Mouse (Mus musculus): Measurements from ENCODE around the gene Gm20481.
"Not testable (repeated sequence)": the region's sequence is repeated elsewhere in the genome, so short reads cannot be mapped to it uniquely, and the experiment has no call there.

Gene Gm20481

DNA sequence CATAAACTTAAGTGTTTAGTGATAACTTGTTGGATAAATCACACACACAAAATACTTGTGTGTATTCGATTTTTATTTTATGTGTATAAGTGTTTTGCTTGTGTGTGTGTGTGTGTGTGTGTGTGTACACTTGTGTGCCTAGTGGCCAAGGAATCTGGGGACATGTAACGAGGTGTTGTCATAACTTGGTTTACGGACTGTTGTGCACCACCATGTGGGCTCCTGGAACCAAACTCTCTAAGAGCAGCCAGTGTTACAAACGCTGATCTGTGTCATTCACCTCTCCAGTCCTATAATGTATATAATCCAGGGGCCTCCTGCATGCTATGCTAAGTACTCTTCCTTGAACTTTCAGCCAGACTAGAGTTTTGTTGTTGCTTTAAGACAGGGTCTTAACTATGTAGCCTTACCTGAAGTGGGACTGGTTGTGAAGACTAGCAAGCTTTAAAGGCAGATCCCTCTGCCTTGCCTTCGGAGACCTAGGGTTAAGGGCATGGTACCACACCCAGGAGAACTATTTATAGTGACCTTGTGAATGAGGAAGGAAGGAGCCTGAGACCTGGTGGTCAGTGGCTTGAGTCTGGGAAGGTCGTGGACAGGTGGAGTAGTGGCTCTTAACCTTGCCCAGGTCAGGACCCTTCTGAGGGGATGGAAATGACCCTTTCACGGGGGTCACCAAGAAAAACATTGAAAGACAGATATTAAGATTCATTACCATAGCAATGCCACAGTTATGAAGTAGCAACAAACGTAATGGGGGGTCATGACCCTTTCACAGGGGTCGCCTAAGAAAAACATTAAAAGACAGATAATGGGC lies 33.5 kb downstream of the Gm20481 start:
- DNase-seq (ENCODE audit: low spot score), result no peak

DNA sequence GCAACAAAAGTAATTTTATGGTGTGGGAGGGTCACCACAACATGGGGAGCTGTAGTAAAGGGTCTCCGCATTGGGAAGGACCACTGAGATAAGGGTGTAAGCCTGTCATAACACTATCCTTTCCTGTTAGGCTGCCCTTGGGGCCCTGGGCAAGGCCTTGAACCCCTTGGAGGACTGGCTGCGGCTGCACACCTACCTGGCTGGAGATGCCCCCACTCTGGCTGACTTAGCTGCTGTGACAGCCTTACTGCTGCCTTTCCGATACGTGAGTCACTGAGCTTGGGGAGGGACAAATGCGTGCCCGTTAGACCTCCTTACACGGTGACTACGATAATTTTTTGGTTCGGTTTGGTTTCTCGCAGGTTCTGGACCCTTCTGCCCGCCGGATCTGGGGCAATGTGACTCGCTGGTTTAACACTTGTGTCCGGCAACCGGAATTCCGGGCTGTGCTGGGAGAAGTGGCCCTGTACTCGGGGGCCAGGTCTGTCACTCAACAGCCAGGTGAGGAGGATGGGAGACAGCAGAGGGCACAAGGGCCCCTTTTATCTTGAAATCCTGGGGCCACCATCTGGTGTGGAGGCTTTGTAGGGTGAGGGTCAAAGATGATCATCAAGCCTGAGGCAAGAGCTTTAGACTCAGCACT lies 34.5 kb downstream of the Gm20481 start:
- no peak for DNase-seq (ENCODE audit: low spot score)

DNA sequence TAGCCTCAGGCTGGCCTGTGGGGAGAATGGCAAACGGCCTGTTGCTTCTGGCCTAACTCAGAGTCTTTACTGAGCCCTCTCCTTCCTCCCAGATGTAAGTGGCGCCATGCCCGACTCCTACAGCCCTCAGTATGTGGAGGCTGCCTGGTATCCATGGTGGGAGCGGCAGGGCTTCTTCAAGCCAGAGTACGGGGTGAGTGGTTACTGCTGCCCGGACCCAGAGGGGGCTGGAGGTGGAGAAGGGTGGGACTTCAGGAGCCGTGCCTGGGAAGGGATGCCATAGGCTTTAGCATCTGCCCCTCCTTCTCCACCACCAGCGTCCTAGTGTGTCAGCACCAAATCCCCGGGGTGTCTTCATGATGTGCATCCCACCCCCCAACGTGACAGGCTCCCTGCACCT lies 35.4 kb downstream of the Gm20481 start:
- DNase-seq (ENCODE audit: low spot score), result no peak

DNA sequence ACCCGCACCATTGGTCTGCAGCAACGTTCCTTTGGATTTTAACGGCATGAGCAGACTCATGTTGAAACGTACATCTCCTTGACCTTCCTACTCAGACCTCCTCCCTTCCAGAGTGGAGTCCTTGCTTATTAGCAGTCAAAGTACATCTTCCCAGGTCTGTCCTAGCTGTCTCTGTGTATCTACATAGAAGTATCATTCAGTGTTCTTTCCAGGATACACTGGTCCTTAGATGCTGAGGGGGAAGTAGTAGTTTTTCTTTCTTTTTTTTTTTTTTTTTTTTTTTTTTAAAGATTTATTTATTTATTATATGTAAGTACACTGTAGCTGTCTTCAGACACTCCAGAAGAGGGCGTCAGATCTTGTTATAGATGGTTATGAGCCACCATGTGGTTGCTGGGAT lies 36.2 kb downstream of the Gm20481 start:
- DNase-seq (ENCODE audit: low spot score), result not testable (repeated sequence)

DNA sequence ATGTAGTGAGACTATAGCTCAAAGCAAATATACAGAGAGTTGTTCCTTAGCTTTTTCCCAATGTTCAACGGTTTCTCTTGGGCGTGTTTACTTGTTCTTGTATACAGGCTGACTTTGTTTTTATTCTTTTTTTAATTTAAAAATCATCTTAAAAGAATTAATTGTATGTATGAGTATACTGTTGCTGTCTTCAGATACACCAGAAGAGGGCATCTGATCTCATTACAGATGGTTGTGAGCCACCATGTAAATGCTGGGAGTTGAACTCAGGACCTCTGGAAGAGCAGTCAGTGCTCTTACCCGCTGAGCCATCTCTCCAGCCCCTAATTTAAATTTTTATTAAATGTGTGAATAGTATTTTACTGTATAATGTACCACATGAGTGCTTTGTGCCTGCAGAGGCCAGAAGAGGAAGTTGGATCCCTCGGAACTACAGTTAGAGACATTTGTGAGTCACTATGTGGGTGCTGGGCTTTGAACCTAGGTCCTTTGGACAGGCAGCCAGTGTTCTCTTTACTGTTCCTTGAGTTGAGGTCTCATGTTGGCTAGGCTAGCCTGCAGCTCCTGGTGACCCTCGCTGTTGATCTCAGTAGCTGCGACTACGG lies 37.8 kb downstream of the Gm20481 start:
- DNase-seq (ENCODE audit: low spot score), result no peak

DNA sequence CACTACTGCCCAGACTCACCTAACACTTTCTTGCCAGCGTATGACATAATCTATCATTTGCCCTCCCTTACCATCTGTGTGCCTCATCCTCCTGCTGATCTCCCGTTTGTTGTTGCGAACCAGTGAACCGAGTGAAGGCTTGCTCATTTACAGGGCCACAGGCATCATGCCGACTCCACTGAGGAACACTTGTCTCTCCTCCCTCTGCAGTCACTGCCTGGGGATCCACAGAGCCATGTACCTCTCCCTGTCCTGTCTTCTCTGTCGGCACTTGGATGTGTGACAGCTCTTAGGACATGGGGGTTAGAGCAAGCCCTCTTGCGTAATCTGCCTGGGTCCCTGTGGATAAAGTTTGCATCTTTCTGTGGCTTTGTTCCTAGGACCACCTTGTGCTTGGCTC lies 39.9 kb downstream of the Gm20481 start:
- no peak for DNase-seq (ENCODE audit: low spot score)

DNA sequence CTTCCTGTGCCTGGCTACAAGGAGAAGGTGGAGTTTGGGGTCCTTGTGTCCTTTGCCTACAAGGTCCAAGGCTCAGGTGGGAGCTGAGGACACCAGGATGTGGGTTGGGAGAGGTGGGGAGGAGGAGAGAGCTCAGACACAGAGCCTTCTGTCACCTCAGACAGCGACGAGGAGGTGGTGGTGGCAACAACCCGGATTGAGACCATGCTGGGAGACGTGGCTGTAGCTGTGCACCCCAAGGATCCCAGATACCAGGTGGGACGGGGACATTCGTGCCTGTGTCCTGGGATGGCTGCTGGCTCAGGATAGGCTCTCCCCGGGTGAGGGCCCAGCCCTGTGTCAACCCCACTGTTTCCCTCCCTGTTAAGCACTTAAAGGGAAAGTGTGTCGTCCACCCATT lies 41.7 kb downstream of the Gm20481 start:
- DNase-seq (ENCODE audit: low spot score), result no peak

DNA sequence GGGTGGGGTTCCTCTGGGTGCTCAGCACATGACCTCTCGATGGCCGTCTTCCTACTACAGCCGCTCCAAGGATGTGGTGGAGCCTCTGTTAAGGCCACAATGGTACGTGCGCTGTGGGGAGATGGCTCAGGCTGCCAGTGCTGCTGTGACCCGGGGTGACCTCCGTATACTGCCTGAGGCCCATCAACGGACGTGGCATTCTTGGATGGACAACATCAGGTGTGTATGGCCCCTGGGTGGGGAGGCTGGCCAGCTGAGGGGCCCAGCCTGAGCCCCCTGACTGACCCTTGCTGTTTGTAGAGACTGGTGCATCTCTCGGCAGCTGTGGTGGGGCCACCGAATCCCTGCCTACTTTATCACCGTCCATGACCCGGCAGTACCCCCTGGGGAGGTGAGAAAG lies 42.7 kb downstream of the Gm20481 start:
- DNase-seq (ENCODE audit: low spot score), result no peak

DNA sequence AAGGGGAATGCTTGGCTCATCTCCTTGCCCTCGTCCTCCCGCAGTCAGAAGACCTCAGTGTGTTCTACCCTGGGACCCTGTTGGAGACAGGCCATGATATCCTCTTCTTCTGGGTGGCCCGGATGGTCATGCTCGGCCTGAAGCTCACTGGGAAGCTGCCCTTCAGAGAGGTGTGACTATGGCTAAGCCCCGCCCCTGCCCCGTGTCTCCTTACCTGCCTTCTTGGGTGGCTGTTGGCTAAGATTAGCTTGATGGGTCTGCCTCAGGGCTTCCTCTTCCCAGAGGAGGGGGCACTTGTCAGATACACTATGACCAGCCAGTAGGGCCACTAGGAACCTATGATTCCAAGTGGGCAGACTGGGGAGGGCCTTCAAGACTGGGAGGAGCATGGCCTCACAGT lies 43.5 kb downstream of the Gm20481 start:
- DNase-seq (ENCODE audit: low spot score), result no peak

DNA sequence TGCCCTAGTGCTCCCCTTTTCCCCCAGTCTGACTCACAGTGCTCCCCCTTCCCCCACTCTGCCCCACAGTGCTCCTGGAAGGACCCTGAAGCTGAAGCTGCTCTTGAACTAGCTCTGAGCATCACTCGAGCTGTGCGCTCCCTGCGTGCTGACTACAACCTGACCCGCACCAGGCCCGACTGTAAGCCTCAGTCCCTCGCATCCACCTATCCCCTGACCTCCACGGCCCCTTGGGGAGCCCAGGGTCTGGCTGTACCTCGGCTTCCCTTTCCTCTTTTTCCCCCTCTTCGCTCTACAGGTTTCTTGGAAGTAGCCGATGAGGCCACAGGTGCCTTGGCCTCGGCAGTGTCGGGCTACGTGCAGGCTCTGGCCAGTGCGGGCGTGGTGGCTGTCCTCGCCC lies 45.6 kb downstream of the Gm20481 start:
- no peak for DNase-seq (ENCODE audit: low spot score)

DNA sequence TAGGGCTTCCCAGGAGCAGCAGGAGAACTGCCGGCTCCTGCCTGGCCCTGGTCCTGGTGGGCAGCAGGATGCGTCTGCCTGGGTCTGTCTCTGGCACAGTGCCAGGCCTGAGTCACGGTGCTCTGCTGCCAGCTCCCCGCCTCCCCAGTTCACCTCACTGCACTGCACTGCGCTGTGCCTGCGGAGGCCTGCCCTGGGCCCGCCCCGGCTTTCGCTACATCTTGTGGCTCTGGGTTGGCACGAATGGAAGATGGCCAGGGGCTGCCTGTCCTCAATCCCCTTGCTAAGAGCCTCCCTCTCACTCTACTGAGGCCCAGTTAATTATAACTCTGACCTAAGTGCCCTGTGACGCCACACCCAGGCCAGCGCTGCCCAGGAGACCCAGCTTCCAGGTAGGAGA lies 46.7 kb downstream of the Gm20481 start, which contains the start of gene Vwa7:
TSS of gene Vwa7 (plus strand) at position 204 of the 400 bp plus-strand sequence.
- no peak for DNase-seq (ENCODE audit: low spot score)

DNA sequence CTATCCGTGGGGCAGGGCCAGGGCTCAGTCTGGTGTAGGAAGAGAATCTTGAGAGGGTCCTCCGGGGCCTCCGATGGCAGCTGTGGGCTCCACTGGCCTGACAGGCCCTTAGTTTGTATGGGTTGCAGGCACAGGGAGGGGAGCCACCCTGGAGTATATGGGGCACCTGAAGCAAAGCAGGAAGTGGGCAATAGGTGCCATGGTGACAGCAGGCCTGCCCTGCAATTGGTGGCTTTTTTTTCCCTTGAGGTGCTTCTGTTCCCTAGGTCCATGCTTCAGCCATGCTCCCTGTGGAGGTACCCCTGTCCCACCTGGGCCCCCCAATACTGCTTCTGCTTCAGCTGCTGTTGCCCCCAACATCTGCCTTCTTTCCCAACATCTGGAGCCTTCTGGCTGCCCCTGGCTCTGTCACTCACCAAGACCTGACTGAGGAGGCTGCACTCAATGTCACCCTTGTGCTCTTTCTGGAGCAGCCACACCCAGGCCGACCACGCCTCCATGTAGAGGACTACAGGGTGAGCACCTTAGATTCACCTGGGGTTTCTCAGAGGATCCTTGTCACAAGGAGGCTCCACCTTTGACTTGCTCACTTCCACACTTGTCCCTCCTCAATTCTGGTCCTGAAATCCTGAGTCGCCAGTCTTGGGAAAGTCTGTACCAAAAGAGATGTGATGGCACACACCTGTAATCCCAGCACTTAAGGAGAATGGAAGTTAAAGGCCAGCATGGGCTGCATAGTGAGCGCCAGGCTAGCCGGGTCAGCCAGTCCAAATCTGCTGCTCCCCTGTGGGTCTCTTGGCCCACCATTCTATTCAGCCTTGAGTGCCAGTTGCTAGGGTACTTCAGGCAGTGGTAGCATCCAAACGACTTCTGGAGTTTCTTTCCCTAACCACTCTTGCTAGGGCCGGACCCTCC lies 47.3 kb downstream of the Gm20481 start:
- no peak for DNase-seq (ENCODE audit: low spot score)

DNA sequence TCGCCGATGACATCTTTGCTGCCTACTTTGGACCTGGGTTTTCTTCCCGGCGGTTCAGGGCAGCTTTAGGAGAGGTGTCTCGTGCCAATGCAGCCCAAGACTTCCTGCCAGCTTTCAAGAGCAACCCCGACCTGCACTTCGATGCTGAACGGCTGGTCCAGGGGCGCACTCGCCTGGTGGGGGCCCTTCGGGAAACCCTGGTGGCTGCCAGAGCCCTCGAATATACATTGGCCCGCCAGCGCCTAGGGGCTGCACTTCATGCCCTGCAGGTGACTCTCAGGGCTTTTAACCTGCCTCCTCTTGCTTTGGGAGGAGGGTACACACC lies 48.0 kb downstream of the Gm20481 start:
- DNase-seq (ENCODE audit: low spot score), result no peak

DNA sequence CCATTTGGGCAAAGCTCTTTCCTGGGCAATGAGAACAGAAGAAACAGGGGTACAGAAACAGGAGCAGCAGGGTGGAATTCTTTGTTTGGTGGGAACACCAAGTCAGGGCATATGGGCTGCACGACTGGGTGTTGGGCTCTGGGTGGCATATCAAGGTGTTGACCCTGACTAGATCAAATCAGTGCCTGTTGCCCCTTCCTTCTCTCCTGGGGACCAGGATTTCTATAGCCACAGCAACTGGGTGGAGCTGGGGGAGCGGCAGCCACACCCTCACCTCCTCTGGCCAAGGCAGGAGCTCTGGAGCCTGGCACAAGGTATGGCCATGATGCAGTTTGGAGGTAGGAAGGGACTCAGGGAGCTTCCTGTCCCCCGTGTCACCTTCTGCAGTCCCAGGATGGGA lies 48.5 kb downstream of the Gm20481 start:
- no peak for DNase-seq (ENCODE audit: low spot score)

DNA sequence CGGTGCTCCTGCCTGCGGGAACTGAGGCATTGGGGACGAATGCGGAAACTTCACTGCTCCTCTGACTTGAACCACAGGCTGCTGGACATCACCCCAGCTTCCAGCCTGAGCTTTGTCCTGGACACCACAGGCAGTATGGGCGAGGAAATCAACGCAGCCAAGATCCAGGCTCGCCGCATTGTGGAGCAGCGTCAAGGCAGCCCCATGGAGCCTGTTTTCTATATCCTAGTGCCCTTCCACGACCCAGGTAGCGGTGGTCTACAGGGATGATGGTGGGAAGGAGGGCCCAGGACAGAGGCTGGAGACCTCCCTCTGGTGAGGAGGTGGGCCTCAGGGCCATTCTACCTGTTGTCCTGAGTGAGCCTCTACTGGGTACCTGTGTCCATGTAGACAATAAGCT lies 50.2 kb downstream of the Gm20481 start:
- no peak for DNase-seq (ENCODE audit: low spot score)

DNA sequence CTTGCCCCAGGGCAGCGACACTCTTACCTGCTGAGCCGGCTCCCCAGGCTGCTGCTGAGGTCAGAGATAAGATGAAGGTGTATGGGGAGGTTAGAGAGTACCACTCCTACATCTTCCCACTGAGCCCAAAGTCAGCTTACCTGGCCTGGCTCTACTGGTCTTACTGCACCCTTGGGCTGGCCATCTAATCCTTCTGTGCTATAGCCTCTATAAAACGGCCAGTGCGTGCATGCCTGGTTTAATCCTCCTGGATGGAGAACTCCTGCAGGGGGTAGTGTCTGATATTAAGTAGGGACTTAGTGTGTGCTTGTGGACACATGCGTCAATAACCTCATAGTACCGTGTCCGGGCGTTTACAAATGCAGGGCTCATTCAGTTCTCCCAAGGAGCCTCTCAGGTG lies 50.8 kb downstream of the Gm20481 start:
- no peak for DNase-seq (ENCODE audit: low spot score)

DNA sequence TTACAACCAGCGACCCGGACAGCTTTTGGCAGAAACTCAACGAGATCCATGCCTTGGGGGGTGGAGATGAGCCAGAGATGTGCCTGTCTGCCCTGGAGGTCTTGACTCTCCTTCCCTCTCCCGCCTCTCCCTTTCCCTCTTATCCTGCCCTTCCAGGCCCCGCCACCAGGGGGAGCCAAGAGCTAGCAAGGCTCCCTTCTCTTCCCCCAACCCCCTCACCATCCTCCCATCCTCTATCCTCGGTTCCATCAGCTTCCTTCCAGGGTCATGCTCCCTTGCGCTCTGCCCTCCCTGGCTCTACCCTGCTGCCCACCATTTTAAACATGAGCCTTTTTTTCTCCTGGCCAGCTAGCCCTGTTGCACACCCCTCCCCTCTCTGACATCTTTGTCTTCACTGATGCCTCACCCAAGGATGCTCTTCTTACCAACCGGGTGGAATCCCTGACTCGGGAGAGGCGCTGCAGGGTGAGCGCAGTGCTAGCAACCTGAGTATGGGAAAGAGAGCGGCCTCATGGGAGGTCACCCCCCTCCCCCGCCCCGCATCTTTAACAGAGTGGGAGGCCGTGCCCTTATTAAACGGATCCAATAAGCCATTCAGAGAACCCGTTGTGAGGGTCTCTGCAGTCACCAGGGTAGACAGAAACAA lies 51.6 kb downstream of the Gm20481 start:
- peak; percentile 75 for DNase-seq (ENCODE audit: low spot score)

Measured in testis, postnatal 14 days (tissue).